Mouse (Mus musculus) thymus, postnatal 25 days (tissue): Measurements from ENCODE around the gene Cd160.

Source experiments
- DNase-seq: peaks from one replicate; pipeline ENCODE4 v3.0.0; 2022

Gene Cd160

DNA sequence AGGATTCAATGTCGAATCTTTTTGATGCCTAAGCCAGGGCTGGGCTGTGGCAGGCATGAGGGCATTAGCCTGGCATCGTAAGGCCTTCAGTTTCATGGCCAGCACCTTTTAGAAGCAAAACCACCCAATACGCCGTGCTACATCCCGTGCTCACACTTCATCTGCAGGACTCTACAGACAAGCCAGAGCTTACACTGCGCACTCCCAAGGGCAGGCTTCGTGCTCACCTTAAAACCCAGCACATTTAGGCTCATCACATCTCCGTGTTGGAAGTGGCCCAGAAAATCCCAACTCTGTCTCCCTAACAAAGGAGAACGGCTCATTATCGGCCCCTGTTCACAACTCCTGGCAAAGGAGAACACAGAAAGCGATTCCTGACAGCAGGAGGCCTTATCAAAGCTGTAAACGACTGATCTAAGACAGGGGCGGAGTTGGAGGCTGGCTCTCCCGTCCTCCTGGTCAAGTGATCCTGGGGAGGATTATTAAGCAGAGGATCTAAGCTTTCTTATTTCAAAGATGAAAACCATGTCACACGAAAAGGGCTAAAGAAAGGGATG lies 765 bp downstream of the Cd160 start:
- DNase-seq: no peak

DNA sequence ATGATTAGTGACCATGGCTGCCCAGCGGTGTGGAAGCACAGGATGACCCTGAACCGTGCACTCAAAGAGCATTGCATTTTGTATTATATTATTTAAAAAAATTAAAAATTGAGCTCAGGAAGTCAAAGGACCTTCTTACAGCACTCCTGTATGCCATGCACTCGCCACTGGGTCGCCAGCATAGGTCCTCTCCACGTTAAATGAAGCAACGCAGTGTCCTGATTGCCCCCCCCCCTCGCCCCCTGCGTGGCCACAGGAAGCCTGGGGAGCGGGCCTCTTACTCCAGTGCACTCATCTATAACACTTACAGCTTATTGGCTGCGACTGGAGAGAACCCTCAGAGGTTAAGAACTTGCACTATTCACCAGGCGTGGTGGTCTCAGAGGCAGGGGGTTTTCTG lies 3.9 kb downstream of the Cd160 start:
- DNase-seq: no peak

DNA sequence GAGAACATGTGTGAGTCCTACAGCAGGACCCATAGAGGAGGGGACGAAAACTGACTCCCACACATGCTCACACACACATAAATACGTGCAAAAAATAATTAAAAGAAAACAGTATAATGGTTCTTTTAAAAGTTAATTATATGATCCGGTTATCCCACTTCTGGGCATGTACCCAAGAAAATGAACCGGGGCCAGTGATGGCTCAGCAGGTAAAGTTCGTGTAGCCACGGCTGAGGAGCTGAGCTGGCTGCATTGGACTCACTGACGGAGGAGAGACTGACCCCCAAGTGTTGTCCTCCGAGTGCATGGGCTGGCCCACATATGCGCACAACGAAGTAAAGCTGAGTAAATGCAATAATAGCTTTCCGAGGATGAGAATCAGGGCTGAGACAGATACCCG lies 4.5 kb downstream of the Cd160 start:
- no peak for DNase-seq

DNA sequence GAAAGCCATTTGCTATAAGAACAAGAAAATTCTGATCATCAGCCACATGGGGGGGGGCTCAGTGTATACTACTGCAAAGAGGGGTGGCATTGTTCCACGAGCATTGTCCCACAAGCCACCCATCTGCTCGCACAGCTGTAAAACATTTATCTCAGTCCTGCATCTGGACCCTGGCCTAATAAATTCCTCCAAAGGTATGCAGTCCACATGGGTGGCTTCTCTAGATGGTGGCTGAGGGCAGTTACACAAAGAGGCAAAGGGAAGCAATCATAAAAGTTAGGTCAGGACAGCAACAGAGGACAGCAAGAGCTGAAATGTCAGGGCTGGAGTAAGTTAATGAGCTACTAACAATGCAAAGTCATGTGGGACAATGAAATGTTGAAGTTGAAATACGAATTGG lies 5.5 kb downstream of the Cd160 start:
- no peak for DNase-seq

DNA sequence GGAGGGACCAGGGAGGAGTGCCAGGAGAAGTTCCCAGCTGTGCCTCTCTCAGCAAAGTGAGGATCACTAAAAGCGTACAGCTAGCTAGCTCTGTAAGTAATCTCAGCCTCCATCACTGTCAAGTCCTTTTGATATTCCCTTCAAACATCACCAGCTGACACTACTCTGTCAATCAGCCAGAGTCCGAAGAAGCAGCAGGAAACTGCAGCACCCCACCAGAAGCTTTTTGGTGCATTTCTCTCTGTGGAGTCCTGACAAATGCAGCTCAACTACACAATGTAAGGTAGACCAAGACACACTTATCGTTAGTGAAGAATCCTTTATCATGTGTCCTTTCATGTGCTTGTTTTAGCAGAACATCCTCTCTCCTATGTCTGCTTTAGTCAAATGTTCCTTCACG lies 7.6 kb downstream of the Cd160 start:
- DNase-seq: no peak

DNA sequence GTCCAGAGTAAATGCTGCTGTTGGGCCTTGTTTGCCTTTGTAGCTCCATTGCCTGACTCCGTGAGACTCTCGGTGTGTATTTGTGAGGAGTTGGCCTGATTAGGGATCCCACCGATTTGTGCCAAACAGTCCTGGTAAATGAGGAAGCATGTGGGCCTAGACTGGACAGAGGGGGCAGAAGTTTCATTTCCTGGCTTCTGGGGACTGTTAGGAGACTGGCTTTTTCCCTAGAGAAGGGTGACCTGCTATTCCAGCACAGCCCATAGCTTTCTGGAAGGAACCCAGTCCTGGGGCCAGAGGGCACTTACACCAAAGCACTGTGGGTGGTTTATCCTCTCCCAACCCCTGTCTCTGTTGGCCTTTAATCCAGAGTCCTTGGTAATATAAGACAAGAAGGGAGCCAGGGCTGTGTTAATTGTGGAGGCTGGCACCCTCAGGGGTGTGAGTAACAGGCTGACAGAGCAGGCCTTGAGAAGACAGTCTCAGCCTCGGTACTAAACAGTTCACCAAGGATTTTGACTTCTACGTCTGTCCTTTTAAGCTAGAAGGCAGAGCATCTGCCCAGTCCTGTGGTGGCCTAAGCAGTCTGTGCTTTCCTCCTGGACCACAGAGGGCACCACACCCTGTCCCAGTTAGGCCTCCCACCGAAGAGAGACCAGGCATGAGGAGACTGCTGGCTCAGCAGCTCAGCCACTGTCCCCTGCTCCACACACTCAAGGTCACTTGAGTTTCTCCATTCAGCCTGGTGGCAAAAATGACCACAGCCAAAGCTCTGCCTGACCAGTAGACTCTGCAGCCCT lies 8.8 kb downstream of the Cd160 start:
- no peak for DNase-seq

DNA sequence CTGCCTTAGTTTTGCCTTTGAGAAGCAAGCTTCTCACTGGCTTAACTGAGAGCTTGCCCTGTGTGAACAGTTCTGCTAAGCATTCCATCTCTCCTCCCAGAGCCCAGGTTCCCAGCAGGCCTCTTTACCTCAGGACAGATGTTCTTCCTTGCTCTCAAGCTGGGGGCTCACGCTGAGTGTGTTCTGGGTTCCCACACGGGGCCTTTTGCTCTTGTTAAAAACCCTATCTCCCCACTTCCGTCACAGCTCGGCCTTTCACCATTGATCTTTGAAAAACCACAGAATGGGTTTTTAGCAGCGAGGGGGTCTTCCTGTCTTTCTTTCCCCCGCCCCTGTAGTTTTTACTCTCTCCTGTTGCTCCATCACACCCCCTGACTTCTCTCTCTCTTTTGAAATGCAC lies 14.8 kb downstream of the Cd160 start:
- peak; percentile 76 for DNase-seq

DNA sequence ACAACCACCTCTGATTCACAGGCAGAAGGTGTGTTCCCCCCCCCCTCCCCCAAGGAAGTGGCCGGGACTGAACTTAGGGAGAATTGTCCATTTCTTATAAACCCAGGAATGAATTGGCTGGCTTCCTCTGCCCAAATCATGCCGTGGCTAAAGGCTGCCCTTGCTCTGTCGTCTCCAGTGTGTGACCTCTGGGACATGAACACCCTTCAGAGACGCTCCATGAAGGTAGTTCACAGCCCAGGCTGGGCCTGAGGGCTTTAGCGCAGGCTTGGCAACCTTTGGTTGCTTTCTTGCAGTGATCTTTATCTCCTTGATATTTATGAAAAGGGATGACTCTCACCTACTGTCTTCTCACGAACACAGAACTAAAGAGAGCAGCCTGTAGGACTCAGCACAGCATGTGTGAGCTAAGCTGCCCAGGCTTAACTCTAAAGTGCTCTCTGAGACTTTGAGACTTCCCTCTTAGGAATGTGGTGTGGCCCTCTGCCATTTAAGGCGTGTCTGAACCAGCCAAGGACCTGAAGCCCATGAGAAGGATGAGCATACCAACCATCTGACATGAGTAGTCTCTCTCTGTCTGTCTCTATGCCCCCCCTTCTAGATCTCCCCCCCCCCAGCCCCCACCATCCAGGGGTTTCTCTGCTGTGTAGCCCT lies 15.4 kb downstream of the Cd160 start:
- peak; percentile 14 for DNase-seq

DNA sequence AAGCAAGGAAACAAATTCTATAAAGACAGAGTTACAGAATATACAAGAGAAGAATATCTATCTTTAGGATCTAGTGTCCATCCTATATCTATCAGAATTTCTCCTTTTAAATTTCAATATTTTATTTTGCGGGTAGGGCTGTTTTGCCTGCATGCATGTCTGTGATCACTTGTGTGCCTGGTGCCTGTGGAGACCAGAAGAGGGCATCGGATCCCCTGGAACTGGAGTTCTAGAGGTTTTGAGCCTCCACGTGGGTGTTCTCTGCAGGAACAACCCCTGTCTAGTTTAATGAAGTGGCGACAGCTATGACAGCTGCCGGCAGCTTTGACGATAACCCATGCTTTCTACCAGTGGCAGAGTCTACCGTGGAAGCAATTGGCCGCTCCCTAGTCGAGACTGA lies 16.0 kb downstream of the Cd160 start:
- peak; percentile 55 for DNase-seq

DNA sequence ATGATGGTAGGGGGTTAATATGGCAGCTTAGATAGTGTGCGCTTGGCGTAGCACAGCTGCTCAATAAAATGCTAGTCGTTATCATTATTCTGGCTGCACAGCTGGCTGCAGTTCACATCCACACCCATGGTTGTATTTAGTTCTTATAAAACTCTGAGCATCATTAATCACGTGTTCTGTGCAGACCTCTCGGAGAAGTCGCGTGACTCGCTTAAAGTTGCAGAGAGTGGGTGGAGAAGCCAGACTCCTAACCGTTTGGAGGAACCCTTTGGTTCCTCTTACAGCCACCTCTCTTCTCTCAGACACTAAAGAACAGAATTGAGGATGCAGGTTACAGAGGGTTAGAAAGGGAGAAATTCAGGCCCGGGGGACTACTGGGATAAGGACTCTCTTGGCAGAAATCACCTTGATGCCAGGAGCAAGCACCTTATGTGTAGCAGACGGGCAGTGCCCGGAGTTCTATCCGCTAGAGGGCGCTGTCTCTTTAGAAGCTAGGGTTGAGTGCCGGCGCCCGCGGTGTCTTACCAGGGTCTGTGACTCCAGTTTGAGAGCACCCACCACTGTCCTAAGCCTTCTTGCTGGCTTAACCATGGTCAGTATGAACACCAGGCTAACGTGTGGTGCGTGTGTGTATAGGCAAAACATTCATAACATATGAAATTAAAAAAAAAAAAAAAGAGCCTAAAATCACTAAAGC lies 16.6 kb downstream of the Cd160 start:
- DNase-seq: peak; percentile 90

DNA sequence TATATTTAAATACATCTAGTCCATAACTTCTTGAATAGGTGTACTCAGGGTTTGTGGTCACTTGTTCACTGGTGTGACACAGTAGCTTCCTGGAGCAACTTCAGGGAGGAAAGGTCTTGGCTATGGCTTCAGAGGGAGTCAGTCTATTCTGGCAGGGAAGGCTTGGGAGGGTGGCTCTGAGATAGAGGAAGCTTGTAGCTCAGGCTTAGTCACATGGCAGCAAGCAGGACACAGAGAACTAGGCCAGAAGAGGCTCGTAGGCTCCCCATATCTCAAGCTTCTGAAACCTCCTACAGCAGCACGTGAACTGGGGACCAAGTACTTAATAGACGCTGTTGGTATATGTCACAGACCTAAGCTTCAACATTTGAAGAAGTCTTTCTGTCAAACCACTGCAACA lies 17.9 kb downstream of the Cd160 start:
- no peak for DNase-seq

DNA sequence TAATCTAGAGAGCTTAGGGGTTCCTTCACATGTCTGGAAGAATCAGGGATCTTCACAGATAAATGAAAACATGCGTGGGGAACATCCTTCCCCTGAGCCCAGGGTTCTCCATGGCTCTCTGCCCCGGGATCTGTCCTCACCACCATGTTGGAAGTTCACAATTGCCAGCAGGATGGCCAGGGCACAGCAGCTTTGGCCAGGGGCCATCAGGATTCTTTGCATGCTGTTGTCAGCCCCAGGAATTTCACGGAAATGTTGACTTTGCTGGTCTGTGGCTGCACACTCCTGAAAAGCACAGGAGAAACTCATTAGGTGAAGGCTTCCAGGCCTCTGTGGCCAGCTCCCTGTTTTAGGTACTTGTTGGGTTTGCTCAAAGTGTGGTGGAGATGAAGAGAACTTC lies 20.5 kb downstream of the Cd160 start:
- no peak for DNase-seq

DNA sequence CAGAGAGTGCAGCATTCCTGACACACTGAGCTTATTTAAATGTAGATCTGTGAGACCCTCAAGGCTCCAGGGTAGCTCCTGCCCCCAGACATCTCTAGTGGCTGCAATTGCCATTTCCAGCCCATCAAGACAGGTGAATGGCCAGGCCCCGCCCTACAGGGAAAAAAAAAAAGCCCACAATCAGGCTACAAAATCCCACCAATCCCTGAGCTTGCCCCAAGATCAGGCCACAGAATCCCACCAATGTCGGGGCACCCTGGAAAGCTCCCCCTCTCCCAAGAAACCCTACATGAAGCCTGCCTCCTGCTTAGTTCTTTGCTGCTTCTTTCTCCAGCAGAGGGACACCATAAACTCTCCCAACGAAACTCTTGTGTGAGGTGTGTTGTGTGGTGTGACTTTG lies 21.0 kb downstream of the Cd160 start:
- no peak for DNase-seq

DNA sequence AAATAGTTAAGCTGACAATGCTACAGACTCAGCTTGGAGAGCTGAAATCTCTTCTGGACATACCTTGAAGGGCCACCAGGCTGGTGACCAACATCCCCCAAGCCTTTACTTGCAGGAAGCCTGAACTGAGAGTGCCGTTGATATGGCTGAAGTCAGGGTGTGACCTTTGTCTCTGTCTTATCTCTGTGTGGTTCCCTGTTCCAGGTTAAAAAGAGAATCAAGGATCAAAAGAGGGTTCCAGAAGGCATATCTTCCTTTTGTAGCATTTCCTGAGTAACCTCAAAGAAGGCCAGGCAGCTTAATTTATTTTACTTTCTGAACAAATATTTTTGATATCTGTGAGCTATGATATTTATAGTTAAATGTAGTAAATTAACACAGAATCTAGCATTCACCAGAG lies 26.9 kb downstream of the Cd160 start:
- DNase-seq: no peak

DNA sequence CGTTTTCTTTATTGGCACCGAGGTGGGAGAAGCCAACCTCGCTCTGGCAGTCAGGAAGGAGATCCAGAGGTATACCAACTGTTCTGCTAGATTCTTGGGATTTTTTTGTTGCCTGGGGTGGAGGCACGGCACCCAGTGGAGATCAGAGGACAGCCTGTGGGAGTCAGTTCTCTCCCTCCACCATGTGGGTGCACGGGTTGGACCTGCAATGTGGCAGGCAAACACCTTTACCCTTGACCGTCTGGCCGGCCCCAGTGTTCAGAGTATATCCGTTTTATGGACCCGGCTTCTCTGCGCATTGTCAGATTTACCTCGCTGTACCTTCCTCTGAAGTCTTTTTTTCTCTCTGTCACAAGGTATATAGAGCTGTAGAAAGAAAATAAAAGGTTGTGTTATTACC lies 28.9 kb downstream of the Cd160 start:
- no peak for DNase-seq

DNA sequence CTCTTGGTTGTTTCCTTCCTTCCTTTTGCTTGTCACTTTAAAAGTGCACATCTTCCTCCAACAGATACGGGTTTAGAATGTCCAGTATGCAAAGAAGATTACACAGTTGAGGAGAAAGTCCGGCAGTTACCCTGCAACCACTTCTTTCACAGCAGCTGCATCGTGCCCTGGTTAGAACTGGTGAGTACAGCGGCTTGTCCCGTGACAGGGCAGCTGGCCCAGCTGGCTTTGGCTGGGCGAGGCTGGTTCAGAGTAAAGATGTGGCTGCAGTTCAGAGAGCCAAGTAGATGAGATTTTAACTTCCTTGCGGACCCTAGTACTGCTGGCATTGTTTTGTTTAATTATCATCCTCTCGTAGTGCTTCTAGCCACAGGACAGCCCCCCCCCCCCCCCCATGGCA lies 40.6 kb downstream of the Cd160 start:
- no peak for DNase-seq

DNA sequence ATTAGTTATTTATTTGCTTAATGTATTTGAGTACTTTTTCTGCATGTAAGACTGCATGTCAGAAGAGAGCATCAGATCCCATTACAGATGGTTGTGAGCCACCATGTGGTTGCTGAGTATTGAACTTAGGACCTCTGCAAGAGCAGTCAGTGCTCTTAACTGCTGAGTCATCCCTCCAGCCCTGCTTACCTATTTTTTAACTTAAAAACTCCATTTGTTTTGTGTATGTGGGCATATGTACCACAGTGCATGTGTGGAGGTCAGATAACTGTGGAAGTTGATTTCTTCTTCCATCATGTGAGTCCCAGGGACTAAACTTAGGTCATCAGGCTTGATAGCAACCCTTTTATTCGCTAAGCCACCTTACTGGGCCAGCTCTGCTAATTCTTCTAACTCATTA lies 41.4 kb downstream of the Cd160 start:
- no peak for DNase-seq

DNA sequence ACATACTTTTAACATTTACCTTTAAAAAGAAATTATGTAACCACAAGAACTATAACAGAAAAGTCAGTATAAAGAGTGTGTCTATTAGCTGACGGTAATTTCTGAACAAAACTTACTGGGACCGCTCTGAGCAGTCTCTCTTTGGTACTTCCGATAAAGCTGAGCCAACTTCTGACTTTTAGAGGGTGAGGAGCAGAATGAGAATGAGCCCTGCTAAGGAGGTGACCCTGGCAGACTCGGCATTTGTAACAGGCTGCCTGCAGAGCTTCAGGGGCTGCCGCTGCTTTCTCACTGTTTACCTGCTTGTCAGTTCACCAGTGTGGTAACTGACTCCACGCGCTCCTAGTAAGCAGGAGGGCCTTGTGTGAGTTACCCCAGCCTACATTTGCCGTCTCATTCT lies 46.9 kb downstream of the Cd160 start:
- DNase-seq: no peak

DNA sequence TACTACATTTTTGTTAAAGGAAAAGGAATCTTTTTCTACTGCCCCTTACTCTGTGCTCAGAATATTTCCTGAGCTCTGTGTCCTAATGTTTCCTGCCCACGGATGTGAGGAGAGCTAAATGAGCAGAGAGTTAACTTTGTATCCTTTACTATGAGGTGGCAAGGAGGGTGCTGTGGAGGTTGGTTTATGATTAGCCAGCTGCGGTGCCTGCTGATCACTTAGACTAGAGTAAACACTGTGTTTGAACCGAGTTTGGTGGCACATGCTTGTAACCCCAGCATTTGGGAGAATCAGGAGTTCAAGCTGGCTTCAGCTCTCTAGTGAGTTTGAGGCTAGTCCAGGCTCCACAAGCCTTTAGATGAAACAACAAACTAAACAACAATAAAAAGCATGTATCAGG lies 52.0 kb downstream of the Cd160 start:
- DNase-seq: no peak

DNA sequence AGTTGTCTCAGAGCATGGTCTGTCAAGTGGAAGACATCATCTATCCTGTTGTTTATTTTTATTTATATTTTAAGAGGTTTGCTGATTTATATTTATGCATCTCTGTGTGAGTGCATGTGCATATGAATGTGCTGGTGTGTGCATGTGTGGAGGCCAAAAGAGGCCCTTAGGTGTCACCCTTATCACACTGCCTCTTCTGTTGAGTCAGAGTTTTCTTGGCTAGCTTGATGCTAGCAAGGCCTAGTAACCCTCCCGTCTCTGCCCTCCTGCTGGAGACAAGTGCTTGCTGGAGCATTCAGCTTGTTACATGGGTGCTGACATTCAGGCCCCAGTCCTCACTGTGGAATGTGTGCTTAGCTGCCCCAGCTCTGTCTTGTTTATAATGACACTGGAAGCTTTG lies 56.2 kb downstream of the Cd160 start:
- DNase-seq: no peak

DNA sequence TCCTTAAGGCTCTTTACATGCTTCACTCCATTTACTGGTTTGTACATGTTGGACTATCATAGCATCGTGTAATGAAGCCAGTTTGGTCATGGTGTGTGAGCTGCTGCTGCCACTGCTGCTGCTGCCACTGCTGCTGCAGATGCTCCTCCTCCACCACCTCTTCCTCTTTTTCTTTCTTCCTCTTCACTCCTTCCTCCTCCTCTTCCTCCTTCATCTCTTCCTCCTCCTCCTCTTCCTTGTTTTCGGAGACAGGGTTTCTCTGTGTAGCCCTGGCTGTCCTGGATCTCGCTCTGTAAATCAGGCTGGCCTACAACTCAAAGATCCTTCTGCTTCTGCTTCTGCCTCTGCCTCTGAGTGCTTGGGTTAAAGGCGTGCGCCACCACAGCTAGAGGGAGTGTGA lies 59.2 kb downstream of the Cd160 start:
- DNase-seq: no peak

DNA sequence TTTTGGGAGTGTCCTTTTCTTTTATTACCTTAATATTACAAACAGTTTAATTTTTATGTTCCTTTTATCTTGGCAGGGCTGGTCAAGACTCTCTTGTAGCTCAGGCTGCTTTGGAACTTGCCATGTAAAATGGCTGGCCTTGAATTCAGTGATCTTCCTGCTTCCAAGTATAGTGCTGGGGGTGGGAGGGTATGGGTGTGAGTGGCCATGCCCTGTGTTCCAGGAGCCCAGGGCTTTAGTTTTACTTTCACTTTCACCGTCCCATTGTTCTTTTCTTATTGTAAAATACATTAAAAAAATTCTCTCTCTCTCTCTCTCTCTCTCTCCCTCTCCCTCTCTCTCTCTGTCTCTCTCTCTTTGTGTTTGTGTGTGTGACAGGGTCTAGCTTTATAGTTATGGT lies 64.6 kb downstream of the Cd160 start:
- no peak for DNase-seq

DNA sequence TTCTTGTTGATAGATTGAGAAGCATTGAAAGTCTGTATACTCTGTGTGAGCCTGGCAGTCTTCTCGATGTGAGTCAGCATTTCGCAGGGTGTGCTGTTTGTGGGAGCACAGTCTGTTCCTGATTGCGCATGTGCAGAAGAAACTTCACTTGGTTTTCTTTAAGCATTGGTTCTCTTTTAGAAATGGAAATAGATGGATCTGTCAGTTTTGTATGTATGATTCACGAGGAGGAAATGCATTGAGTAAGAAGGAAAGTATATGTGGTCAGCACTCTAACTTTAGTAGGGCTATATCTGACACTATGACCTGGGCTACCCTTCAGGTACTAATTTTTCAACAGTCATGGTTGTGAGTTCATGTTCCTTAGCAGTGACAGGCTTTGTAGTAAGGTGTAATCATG lies 69.5 kb downstream of the Cd160 start:
- no peak for DNase-seq

DNA sequence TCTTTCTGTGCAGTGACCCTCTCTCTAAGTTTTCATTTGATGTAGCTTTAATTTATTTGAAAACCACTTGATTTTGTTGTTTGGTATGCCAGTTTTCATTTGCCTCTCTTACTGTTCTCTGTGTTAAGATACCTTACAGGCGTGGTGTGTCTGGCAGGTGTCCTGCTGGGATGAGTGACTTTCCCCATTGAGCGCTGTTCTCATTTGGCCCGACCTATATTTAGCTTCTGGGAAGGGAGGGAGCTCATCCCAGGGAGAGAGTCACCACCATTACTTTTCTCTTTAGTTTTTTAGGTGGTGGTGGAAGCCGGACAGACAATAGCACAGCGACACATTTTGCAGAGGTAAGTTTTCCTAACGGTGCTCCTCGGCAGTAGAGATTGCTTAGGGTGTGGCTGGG lies 71.5 kb downstream of the Cd160 start:
- no peak for DNase-seq
